ENCODE assay signal across 8 mouse cellular contexts in genomic region chr2:60382346-60382745, GRCm38 (mm10). TPM values are rescaled to one million over a fixed set of nuclear protein-coding genes. Genes with fewer than 3 reads are reported as not detected.
DNase-seq lines count a peak whose midpoint lies in the region; ATAC-seq and TF ChIP-seq lines count a peak whose summit lies in the region.

No protein-coding gene starts in this region.

- H3K27ac ChIP-seq in kidney, embryonic 14.5 days (ENCODE audit: low read depth, low read length): no peak overlapping the region

- POLR2A ChIA-PET in Patski (lab: Charles Lee): interaction anchor here (0.6 kb wide), 1 partner anchor 136 kb away, joined by 3 read pairs; no protein-coding TSS in a partner anchor

- H3K9me3 ChIP-seq in kidney, embryonic 14.5 days (ENCODE audit: control insufficient read depth, low read length): no peaks in the 10 kb centered on the region

- intact Hi-C loops in left cerebral cortex, postnatal 10 days (cut with DNase I): no loop called here

- H3K36me3 ChIP-seq in kidney, embryonic 14.5 days (ENCODE audit: control insufficient read depth, insufficient read depth, low read length): no peaks in the 10 kb centered on the region
- H3K36me3 ChIP-seq in myocyte (ENCODE audit: control insufficient read depth, insufficient read depth): no peaks in the 10 kb centered on the region

- H3K4me2 ChIP-seq in kidney, embryonic 14.5 days (replicated peaks; ENCODE audit: low read depth, low read length): peak overlapping the region; percentile 92
- peak overlapping the region; percentile 98 for H3K4me2 ChIP-seq in myocyte (ENCODE audit: low read depth)

- DNase-seq in kidney, postnatal 10 days: no peak
- no peak for DNase-seq in Patski (ENCODE audit: low read depth, low spot score)
- no peak for DNase-seq in urinary bladder, postnatal 14 days (ENCODE audit: low spot score)
- DNase-seq in left cerebral cortex, postnatal 10 days (ENCODE audit: extremely low spot score in 1 of 2, low spot score in 2 of 2): no peak
- no peak for DNase-seq in urinary bladder, postnatal 4 days (ENCODE audit: low spot score in 2 of 2)

- peak overlapping the region; percentile 55 for H3K4me3 ChIP-seq in kidney, embryonic 14.5 days (ENCODE audit: low read length)
- peak overlapping the region; percentile 46 for H3K4me3 ChIP-seq in myocyte

- H3K27me3 ChIP-seq in kidney, embryonic 14.5 days (ENCODE audit: control insufficient read depth, insufficient read depth, low read length): no peaks in the 10 kb centered on the region
- no peaks in the 10 kb centered on the region for H3K27me3 ChIP-seq in Patski
- no peaks in the 10 kb centered on the region for H3K27me3 ChIP-seq in myocyte (ENCODE audit: control insufficient read depth, insufficient read depth, insufficient read length)

- H3ac ChIP-seq in myocyte (ENCODE audit: control insufficient read depth, insufficient read length): no peak overlapping the region

- CTCF ChIA-PET in Patski (lab: Charles Lee): interaction anchor here (0.7 to 2.0 kb wide), 2 partner anchors 9 to 36 kb away, joined by 3 to 8 read pairs; no protein-coding TSS in a partner anchor

- H3K4me1 ChIP-seq in kidney, embryonic 14.5 days (ENCODE audit: control insufficient read depth, insufficient read depth, low read length): peaks cover 4% of the 10 kb centered on the region; the same call in 1 of the 2 replicates

- no peak for TF ChIP-seq CTCF in Patski (IDR thresholded peaks at IDR 0.05)

- H3K9ac ChIP-seq in kidney, embryonic 14.5 days (ENCODE audit: low read depth, low read length): peak overlapping the region; percentile 60; the same call in 1 of the 2 replicates

- no peaks in the 10 kb centered on the region for H3K79me2 ChIP-seq in myocyte (ENCODE audit: control insufficient read depth, insufficient read depth)

- TF ChIP-seq POLR2A in myocyte (IDR thresholded peaks at IDR 0.05; ENCODE audit: insufficient read length, low read depth): no peak

- whole genome bisulfite sequencing in kidney, embryonic 14.5 days: 68% methylated on average over 3 of the region's 3 CpGs

- in situ Hi-C loops in Patski (cut with MboI; ENCODE audit: low pct_unique_long_range_greater_than_20kb): no loop called here

- ATAC-seq in kidney, embryonic 14.5 days (ENCODE audit: low FRiP score, low TSS enrichment): no peak
- ATAC-seq in Patski: peak; percentile 14
- peak; percentile 86 for ATAC-seq in inflammation-experienced regulatory T-cells, adult 6 months

TF ChIP-seq in myocyte, 11 proteins besides CTCF, POLR2A, EP300 and RAD21:
- no peak for TF ChIP-seq SRF (IDR thresholded peaks at IDR 0.05; ENCODE audit: control insufficient read depth, insufficient read length, low read depth)

RNA-seq across cellular contexts. Expression of gene Ly75, which starts 0.8 kb away (rescaled TPM):
- polyA plus RNA-seq in kidney, embryonic 14.5 days (2014; fragmentation: Nextera tagmentation; extraction: Ambion mirVana): 1.8 and 4.5 TPM in 2 replicates
- 30.7 TPM for polyA plus RNA-seq in Patski (2021)
- 10 to 100 TPM; 12.4 to 15.1 (median 12.6) TPM for polyA plus RNA-seq in inflammation-experienced regulatory T-cells, adult 6 months (2017; shearing (Covaris generic))
- 2.3 TPM for polyA plus RNA-seq in myocyte (2012; fragmentation: generic; extraction: Trizol)
- 1 to 10 TPM; 5.7 to 7.8 TPM for total RNA-seq in left cerebral cortex, postnatal 10 days (2021)
